Mouse (Mus musculus): Measurements from ENCODE around the gene Ccno. TPM values are rescaled to one million over a fixed set of nuclear protein-coding genes. Genes with fewer than 3 reads are reported as not detected.
"Not testable (repeated sequence)": the region's sequence is repeated elsewhere in the genome, so short reads cannot be mapped to it uniquely, and the experiment has no call there.

The Ccno gene
- polyA plus RNA-seq, 1 experiment = 5.9 TPM

GRCm38 (mm10) chr13:112997369-112997768 lies 9.8 kb downstream of the Ccno start:
- no peak for TF ChIP-seq CTCF (IDR thresholded peaks at IDR 0.05; ENCODE audit: insufficient read depth, low read length)
- TF ChIP-seq POLR2A (IDR thresholded peaks at IDR 0.05; ENCODE audit: borderline replicate concordance, extremely low read depth, low read depth, low read length) = no peak
- WGBS = 76% methylated on average over 6 of the region's 6 CpGs
- Histone ChIP-seq H3K4me3 (replicated peaks; ENCODE audit: extremely low read depth, low read depth, low read length) (no peak overlapping the region), H3K4me1 (ENCODE audit: control insufficient read depth, insufficient read depth, low read length) (0 out of 2 replicates have a peak, but pooled peaks cover 4% of the 10 kb centered on the region)
- DNase-seq = no peak

- 0 out of 2 replicates have a peak, but pooled peaks cover 4% of the 10 kb centered on the region for H3K4me1 ChIP-seq (ENCODE audit: control insufficient read depth, insufficient read depth, low read length)
- peak overlapping the region; percentile 0 for H3K4me3 ChIP-seq (replicated peaks; ENCODE audit: extremely low read depth, low read depth, low read length)
- no peak for TF ChIP-seq CTCF (IDR thresholded peaks at IDR 0.05; ENCODE audit: insufficient read depth, low read length)
- TF ChIP-seq POLR2A (IDR thresholded peaks at IDR 0.05; ENCODE audit: borderline replicate concordance, extremely low read depth, low read depth, low read length) = peak; percentile 14; the same call in 1 of the 2 replicates
- under 1% methylated on average over 46 of the region's 46 CpGs for WGBS
- DNase-seq = peak; percentile 31
These were observed 11.0 kb downstream of the Ccno start for GRCm38 (mm10) chr13:112998427-112999201.

DNA sequence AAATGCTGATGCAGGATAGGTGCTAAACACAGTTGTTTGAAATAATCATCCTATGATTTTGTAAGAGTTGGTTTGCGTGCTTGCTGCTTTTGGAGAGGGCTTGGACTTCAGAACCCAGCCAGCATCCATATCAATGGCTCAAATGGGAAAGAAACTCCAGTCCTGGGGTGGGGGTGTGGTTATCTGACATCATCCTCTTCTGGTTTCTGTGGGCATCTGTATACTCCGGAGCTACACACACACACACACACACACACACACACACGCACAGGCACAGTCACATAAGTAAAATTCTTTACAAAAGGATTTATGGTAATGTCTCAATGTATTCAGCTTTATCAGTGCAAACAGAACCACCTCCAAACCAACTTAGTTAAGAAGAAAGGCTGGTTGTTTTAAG lies 12.5 kb downstream of the Ccno start:
- no peak for DNase-seq
- whole genome bisulfite sequencing = 69% methylated on average over 3 of the region's 3 CpGs
- Histone ChIP-seq H3K4me3 (replicated peaks; ENCODE audit: extremely low read depth, low read depth, low read length) (no peak overlapping the region), H3K4me1 (ENCODE audit: control insufficient read depth, insufficient read depth, low read length) (no peaks in the 10 kb centered on the region)
- no peak for TF ChIP-seq CTCF (IDR thresholded peaks at IDR 0.05; ENCODE audit: insufficient read depth, low read length)
- TF ChIP-seq POLR2A (IDR thresholded peaks at IDR 0.05; ENCODE audit: borderline replicate concordance, extremely low read depth, low read depth, low read length) = no peak

DNA sequence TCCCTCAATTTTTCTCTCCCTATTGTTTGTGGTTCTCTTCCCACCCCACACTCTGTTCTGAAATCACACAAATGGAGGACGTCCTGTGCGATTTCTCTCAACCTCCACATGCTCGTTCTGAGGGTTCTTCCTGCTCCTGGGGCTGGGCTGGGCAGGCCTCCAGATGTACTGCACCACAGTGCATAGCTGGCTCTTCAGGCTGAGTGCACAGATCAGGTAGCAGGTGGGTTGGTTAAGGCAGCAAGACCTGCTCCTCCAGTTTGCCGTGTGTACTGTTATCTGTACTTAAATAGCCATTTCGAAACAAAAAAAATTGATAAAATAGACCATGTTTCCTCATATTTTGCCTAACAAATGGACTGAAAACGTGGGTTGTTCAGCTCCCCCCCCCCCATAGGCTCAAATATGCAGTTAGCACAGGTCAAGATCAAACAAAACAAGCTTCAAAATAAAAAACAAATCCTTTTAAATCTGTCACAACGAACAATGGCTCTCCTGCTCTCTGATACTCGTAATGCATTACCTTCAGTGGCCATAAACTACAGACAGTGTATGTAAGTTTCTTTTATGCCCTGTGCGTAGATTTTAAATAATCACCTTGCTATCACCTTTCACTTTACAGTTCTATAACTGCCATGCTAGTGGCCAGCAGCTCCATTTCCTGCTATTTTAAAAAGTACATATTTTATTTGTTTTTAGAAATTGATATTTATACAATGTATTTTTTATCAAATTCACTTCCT lies 13.1 kb downstream of the Ccno start:
- peak; percentile 45 for DNase-seq
- H3K4me3 ChIP-seq (replicated peaks; ENCODE audit: extremely low read depth, low read depth, low read length) = no peak overlapping the region
- no peaks in the 10 kb centered on the region for H3K4me1 ChIP-seq (ENCODE audit: control insufficient read depth, insufficient read depth, low read length)
- TF ChIP-seq POLR2A (IDR thresholded peaks at IDR 0.05; ENCODE audit: borderline replicate concordance, extremely low read depth, low read depth, low read length) = no peak
- no peak for TF ChIP-seq CTCF (IDR thresholded peaks at IDR 0.05; ENCODE audit: insufficient read depth, low read length)
- 52% methylated on average over 9 of the region's 9 CpGs for WGBS

DNA sequence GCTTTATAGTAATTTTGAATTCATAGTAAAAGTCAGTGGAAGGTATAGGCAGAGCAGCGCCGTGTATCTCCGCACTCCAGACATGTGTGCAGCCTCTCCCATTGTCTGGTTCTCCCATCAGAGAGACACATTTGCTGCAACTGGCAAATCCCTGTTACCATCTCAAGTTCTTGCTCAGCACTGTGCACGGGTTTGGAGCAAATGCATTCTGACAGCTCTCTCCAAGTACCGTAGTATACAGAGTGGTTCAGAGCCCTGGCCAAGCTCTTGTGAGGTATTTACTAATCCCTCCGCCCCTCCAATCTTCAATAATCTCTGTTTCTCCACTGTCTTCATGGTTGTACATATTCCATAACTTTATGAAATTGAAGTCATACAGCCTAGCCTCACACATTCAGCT lies 25.1 kb downstream of the Ccno start:
- Histone ChIP-seq H3K4me3 (replicated peaks; ENCODE audit: extremely low read depth, low read depth, low read length) (peak overlapping the region; percentile 90), H3K4me1 (ENCODE audit: control insufficient read depth, insufficient read depth, low read length) (no peaks in the 10 kb centered on the region; the same call in none of the 2 replicates)
- TF ChIP-seq POLR2A (IDR thresholded peaks at IDR 0.05; ENCODE audit: borderline replicate concordance, extremely low read depth, low read depth, low read length) (no peak), CTCF (IDR thresholded peaks at IDR 0.05; ENCODE audit: insufficient read depth, low read length) (no peak)
- DNase-seq = no peak
- 55% methylated on average over 6 of the region's 6 CpGs for WGBS

DNA sequence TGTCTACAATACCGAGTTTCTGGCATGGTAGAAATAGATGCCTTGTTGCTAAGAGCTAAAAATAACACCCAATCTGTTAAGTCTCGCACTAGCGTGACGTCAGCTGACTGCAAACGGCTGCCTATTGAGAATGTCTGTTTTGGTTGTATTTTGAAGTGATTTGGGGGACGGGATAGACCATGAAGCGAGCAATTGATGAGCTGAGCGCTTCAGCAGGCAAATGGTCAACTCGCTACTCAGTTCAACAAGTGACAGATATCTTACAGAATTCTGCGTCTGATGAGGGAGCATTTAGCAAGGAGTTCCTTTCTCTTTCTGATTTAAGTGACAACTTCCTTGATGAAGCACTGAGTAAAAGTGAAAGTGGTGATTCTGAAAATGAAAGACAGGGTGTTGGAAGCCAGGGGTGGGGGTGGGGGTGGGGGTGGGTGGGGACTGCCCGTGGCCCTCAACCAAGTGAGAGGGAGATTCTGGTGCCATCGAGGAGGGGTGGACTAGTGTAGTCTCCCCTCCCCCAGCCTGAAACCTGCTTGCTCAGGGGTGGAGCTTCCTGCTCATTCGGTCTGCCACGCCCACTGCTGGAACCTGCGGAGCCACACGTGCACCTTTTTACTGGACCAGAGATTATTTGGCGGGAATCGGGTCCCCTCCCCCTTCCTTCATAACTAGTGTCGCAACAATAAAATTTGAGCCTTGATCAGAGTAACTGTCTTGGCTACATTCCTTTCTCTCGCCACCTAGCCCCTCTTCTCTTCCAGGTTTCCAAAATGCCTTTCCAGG lies 25.8 kb downstream of the Ccno start:
- H3K4me3 ChIP-seq (replicated peaks; ENCODE audit: extremely low read depth, low read depth, low read length) = peak overlapping the region; percentile 90
- DNase-seq; H3K4me1 ChIP-seq (ENCODE audit: control insufficient read depth, insufficient read depth, low read length): not testable (repeated sequence)
- WGBS = 16% methylated on average over 20 of the region's 20 CpGs

GRCm38 (mm10) chr13:113021521-113021920 lies 33.9 kb downstream of the Ccno start:
- no peak overlapping the region for H3K4me3 ChIP-seq (replicated peaks; ENCODE audit: extremely low read depth, low read depth, low read length)
- no peak for TF ChIP-seq POLR2A (IDR thresholded peaks at IDR 0.05; ENCODE audit: borderline replicate concordance, extremely low read depth, low read depth, low read length)
- TF ChIP-seq CTCF (IDR thresholded peaks at IDR 0.05; ENCODE audit: insufficient read depth, low read length) = no peak
- 0 out of 2 replicates have a peak, but pooled peaks cover 2% of the 10 kb centered on the region for H3K4me1 ChIP-seq (ENCODE audit: control insufficient read depth, insufficient read depth, low read length)
- 84% methylated on average over 2 of the region's 2 CpGs for WGBS
- no peak for DNase-seq

DNA sequence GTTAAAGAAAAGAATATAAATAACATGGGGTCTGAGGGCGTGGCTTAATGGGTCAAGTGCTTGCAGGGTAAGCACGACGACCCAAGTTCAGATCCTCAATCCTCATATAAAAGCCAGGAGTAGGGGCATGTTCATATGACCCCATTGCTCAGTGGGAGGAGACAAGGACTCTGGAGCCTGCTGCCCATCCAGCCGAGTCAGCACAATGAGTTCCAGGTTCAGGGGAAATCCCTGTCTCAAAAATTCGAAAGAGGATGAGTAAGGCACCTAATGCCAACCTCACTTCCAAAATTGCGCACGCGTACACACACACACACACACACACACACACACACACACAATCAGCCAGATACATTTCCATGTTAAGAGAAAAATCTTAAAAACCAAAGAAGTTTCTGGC lies 34.9 kb downstream of the Ccno start:
- Histone ChIP-seq H3K4me3 (replicated peaks; ENCODE audit: extremely low read depth, low read depth, low read length) (no peak overlapping the region), H3K4me1 (ENCODE audit: control insufficient read depth, insufficient read depth, low read length) (0 out of 2 replicates have a peak, but pooled peaks cover 2% of the 10 kb centered on the region)
- TF ChIP-seq CTCF (IDR thresholded peaks at IDR 0.05; ENCODE audit: insufficient read depth, low read length) (no peak), POLR2A (IDR thresholded peaks at IDR 0.05; ENCODE audit: borderline replicate concordance, extremely low read depth, low read depth, low read length) (no peak)
- DNase-seq = no peak
- WGBS = 69% methylated on average over 8 of the region's 8 CpGs

Data from lung, adult 2 months (tissue).